Mouse (Mus musculus): Measurements from ENCODE around the gene Nek5.
"Not testable (repeated sequence)": the region's sequence is repeated elsewhere in the genome, so short reads cannot be mapped to it uniquely, and the experiment has no call there.

Gene Nek5

DNA sequence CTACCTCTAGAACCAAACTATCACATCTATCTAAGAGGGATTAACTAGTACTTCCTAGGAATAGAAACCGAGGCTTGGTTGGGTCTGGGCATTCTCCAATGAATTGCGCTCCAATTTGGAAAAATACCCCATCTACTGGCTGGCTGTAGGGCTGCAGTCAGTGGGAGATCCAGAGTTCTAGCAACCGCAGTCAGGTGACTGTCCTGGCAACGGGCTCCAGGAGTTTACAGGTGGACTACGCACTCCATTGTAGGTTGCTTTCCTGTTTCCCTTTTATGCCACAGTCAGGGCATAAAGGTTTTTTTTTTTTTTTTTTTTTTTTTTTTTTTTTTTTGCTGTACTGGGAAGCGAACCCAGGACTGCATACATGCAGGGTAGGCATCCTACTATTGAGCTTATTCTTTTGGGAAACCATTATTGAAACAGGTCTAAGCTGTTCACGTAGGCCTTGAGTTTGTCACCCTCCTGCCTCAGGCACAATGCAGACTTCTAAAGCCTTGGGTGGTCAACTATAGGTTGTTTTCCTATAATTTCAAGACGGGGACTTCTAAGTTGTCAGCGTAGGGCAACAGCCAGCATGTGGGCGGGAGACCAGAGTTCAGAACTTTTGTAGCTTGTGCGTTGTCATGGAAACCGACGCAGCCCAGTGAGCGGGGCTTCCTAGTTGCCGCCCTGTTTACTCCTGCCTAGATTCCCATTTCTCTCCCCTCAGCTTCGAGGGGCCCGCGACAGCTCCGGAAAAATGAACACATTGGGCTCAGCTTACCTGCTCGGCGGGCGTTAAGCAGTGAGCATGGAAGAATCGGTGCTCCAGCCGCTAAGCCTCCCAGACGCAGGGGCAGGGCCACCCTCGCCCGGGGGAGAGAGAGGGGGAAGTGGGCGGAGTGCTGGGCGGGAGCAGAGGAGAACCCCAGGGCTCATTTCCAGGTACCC, at the start of gene Nek5:
Nek5 (minus strand) TSS at position 834 of the 933 bp plus-strand sequence.
- peak; percentile 53 for DNase-seq (ENCODE audit: low read depth, low spot score)

DNA sequence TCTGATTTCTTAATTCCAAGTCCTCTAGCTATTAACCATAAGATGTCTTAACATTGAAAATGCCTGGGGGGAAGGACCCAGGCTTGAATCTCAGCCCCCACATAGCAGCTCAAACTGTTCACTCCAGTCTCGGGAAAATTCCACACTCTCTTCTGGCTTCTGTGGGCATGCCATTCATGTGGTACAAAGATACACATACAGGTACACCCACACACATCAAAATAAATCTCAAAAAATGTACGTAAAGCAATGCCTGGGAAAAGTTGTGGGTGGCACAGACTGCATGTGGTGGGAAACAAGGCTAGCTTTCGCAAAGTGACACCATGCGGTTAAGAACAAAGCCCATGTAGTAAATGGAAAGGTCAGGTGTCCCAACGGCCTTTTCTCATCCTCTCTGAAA, 44.3 kb upstream of the Nek5 start:
- DNase-seq (ENCODE audit: low read depth, low spot score) = no peak

DNA sequence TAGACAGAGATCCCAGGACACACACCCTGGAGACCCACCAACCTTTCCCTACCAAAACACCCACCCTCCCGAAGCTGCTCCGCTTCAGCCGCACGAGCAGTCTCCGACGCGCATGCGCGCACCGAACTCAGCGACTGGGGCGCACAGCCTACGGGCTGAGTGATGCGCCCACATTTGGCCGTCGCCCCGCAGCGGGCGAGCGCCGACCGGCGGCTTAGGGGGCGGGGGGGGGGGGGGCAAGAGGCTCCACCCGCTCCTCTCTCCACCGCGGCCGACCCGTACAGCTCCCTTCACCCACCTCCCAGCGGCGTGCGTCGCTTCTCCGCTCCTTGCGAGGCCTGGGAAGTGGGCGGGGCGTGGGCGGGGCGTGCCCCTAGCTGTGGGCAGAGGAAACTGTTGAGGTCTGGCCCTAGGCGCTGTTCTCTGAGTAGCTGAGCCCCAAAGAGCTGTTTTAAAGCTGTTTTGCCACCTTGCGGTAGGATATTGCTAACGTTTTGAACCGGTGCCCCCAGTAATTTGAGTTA, 41.3 kb upstream of the Nek5 start, which contains the start of gene Nek3:
Nek3 (minus strand) TSS at position 356 of the 524 bp plus-strand sequence.
- peak; percentile 95 for DNase-seq (ENCODE audit: low read depth, low spot score)

DNA sequence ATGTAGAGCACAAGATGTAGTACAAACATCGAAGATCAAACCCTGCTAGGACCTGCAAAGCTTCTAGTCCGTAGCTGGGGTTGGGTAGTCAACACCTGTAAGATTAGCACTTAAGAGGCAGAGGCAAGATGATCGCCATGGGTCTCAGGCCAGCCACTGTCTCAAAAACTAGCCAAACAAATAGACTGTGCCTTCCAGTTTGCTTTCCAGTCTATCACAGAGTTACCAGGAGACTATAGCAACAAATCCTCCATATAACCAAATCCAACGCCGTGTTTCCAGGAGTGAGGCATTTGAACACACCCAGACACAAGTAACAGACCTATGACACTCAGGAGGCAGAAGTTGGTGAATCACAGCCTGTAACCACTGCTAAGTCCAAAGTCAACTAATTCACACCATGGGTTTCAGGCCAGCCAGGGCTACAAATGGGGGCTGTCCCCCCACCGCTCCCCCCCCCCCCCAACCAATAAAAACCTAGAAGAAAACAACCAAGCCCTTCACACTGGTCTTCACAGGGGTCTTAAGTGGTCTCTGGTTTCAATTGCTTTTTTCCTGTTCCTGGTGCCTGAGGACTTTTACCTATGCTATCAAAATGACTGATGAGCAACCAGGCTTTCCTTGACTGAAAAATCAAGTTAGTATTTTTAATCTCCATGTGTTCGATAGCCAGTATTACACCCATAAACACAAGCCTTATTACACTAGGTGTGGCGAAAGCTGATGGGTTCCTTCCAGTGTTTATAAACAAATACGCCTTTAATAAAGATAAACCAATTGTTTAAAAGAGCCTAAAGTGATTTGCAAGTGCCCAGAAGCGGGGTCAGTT, 40.6 kb upstream of the Nek5 start:
- no peak for DNase-seq (ENCODE audit: low read depth, low spot score)

DNA sequence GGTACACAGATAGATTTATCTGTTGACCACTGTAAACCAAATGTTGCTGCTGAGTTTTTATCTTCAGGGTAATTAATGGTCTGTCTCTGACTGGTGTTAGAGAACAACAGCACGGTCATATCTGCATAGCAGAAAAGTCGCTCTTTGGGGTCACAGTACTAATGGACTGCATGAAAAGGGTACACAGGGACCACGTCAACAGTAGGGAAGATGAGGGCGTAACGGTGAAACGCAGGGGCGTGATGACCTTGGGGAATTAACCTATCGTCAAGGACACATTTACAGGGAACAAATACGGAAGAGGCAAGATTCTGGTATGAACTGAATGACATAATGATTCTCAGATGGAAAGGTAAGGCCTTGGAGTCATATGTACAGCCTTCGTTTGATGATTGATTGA, 39.6 kb upstream of the Nek5 start:
- no peak for DNase-seq (ENCODE audit: low read depth, low spot score)

DNA sequence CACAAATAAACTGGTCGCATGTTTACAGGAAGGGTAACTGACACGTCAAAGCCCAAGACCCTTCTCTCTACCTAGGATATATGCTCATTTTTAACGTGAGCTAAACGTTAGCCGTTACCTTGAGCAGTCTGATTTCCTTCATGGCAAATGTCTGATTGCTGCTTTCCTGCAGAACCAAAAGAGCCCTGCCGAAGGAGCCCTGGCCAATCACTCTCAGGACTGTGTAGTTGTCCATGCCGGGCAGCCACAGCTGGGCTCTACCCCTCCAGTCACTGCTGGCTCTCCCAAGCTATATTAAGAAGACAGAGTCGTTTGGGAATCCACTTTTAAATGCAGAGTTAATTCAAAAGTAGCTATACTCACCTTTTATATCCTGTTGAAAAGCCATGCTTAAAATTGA, 37.4 kb upstream of the Nek5 start:
- DNase-seq (ENCODE audit: low read depth, low spot score) = no peak

DNA sequence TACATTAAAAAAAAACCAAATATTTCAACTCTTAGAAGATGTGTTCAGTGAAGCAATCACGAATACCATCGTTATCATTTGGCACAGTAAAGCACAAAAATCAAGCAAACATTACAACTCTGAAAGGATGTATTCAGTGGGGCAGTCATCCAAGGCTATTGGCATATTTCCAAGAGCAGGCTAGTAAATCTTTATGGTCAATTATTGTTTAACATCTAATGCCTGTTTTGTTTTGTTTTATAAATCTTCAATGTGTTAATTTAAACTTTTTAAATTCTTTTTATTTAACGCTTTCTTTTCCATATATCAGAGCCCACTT, 25.5 kb upstream of the Nek5 start:
- DNase-seq (ENCODE audit: low read depth, low spot score) = no peak

DNA sequence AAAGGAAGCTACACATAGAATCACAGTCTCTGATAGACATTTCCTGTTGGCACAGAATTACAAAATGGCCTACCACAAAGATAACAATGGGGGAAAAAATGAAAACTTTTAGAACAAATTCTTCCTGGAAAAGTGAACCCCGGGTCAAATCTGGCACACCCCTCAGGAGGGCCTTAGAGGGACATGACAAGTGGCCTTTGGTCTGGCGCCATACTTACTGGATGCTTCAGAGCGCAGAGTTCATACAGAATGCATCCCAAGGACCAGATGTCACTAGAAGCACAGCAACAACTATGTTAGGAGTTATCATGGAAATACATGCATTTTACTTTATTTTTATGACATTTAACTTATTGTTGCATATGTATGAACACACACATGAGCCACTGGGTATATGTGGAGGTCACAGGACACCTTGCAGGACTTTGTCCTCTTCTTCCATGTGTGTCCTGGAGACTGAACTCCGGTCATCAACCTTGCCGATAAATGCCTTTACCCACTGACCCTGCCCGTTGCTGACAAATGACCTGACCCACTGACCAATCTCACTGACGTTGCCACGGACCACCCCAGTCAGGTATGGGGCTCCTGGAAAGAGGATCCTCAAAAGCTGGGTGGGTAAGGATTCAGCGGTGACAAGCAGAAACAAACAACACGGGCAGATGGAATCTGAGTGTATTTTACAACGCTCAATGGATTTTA, 24.9 kb upstream of the Nek5 start:
- no peak for DNase-seq (ENCODE audit: low read depth, low spot score)

DNA sequence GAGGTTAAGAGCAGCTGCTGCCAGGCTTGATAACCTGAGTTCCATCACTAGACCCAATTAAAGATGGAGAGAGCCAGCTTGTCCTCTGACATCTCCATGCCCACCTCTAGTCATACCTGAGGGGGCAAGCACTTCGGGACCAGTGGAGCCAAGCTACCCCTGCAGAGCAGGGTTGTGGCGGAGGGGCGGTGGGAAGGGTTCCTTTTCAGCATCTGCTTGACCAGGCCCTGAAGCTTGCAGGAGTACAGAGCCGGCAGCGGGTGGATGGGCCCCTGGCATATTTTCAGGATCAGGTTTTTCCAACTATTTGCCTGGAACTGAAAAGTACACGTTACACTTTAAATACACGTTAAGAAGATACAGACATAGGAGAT, 23.5 kb upstream of the Nek5 start:
- no peak for DNase-seq (ENCODE audit: low read depth, low spot score)

DNA sequence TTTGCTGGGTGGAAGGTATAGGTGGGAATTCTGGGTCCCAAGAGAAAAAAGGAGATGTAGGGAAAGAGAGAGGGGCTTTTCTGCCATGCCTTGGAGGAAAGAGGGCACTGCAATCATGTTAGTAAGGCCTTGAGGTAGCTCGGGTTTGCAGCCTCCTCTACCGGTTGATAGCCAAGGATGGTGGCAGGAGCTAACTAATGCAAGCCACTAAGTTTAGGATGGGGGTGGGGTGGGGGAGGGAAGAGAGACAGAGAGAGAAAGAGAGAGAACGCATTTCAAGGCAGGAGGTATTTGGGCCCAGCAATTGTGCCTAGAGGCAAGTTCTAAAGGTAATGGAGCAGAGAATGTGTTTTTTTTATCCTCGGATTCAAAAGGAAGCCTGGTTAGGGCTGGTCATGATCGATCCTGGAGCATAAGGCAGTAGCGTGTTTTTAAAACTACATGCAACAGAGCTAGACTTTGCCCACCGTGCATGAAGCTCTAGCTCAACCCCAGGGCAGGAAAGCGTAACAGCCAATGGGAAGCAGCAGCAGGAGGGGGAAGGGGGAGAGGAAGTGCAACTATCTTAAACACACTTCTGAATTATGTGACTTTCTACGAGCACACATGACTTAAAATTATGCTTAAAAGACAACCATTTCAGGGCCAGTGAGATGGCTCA, 23.0 kb upstream of the Nek5 start:
- DNase-seq (ENCODE audit: low read depth, low spot score) = no peak

DNA sequence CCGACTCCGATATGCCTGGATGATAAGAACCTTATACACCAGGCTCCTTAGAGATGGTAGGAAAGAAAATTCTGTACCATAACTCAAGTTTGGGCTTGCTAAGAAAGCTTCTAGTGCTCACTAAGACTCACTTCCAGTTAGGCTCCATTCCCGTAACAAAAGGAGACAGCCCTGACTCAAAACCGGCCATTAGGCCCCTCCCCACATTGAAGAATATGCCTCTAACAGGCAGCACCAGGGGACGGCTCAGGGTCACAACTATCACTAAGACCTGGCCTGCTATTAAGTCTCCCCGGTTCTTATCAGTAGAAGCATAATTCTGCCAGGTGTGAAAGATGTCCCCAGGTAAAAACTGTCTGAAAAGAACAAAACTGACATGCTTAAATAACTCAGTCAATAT, 21.0 kb upstream of the Nek5 start:
- no peak for DNase-seq (ENCODE audit: low read depth, low spot score)

DNA sequence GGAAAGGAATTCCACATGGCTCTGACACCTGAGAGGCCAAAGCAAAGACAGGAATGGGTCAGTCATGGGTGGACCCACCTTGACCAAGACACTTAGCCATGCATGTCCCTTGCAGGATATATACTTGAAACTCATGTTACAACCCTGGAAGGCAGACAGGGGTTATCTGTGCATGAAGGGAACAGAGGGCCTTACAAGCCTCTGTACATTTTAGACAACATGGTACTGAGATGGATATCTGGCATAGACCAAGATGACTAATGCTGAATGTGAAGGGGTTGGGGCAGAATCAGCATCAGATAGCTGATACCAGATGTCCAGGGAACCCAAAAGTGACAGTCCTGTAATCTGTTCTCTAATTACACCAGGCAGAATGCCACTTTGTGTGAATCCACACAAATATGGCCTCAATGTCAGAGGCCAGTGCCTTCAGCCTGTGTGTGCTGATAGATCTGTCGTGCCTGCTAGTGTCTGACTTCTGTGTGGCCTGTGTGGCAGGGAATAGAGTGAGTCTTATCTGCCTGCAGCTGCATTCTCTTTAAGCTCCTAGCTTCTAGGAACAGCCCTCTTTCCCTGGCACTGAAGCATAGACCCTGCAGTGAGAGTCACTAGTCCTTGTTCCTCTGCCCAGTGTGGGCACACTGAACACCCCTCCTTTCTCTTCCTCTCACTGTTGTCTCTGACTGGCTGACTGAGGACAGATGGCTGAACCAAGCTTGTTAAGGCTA, 19.1 kb upstream of the Nek5 start:
- no peak for DNase-seq (ENCODE audit: low read depth, low spot score)

DNA sequence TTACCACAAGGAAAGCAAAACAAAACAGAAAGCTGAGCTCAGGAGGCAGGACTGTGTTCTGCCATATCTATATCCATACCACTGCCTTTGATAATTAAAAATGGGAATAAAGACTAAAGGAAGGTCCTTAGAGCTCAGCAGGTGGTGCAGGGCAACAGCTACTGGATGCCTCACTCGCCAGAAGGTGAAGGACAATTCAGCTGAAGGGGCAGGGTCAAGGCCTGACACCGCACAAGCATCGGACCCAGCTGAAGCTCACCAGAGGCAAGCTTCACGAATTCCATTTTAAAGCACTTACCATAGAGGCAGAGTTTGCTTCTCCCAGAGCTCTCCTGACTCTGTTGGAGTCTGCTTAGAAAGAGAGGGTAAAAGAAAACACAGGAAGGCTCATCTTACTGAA, 17.7 kb upstream of the Nek5 start:
- DNase-seq (ENCODE audit: low read depth, low spot score) = no peak

DNA sequence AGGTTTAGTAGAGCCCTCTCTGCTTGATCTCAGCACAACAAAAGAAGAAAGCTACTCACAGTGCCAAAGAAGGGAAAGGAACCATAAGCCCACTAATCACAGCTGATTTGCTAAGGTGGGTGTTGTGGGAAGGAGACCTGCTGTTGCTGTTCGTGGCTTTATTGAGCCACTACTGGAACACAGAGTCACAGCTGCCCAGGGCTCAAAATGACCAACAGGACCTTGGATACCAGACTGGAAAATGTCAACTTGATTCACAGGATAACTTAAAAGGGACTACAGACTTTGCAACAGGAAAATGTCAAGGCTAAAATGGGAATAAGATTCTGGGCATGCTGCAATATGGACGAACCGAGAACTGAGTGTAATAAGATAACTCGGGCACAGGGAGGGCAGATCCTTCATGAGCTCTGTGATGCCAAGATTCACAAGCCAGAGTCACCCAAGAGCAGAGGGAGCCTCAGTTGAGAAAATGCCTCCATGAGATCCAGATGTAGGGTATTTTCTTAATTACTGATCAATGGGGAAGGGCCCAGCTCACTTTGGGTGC, 17.1 kb upstream of the Nek5 start:
- no peak for DNase-seq (ENCODE audit: low read depth, low spot score)

DNA sequence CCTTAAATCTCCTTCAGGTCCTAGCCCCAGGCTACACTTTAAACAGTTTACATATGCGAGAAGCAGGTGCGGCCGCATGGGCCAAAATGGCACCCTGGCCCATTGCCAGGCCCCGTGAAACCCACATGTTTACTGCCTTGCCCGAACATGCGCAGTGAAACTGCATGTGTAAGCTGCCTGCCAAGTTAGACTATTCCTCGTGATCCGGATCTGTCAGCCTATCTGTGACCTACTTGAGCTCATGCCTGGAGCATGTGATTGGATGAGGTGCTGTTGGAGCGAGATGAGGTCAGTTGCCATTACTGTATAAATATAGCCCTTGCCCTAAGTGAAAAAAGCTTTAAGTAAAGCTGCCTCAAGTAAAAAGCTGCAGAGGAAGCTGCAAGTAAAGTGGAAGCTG, 11.6 kb upstream of the Nek5 start:
- not testable (repeated sequence) for DNase-seq (ENCODE audit: low read depth, low spot score)

DNA sequence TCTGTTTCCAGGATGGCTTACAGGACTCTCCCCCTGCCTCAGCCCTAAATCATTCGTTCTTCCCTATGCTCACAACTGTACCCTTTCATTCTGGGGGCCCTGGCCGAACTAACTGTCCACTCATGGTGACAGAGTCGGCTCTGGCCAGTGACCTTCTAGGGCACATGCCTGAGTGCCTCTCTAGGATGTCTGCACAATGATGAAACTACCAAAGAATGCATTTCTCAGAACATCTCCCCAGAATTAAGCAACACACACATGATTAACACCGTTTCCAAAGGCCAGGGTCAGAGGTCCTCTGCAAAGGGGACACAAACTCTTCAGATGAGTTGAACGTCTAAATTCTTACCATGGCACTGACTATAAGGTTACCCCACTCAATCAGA, 9.9 kb upstream of the Nek5 start:
- no peak for DNase-seq (ENCODE audit: low read depth, low spot score)

DNA sequence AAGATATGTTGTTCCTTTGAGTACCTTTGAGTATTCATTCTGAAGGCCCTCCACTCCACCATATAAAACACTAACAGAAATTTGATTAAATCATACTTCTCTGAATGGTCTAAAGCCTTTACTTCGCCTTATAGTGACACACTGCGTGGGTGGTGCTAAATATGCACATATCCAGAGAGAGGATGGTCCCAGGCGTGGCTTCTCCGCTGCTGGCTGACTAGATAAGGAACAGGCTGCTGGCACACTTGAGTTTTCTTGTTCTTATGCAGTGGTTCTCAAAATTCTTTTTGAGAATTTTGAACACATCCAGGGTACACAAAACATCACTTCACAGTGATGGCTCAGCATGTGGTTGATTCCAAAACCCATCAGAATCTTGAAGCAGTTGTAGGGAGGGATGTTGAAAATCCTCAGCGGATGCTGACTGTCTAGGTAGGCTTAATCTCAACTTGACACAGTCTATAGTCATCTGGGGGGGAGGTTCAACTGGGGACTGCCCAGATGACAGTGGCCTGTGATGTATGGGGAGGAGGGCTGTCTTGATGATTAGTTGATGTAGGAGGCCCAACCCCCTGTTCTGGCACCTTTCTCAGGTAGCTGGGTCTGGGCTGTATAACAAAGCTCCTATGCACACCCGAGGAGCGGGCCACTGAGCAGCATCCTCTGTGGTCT, 9.4 kb upstream of the Nek5 start:
- no peak for DNase-seq (ENCODE audit: low read depth, low spot score)

DNA sequence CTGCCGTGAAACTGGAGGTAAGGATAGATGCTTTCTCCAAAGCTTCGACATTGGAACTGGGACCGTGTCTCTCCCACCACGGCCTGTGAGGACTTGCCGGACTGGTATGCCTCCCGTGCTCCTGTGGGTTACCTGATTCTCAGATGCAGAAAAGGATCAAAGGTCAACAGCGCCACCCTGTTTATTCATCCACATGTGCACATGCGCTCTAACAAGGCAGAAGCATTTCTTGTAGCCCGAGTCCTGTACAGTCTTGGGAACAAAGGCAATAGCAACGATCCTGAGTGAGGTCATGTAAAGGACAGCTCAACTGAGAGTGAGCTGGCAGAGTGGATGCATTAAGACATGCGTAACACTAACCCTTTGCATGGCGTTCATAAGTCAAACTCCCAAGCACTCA, 7.2 kb upstream of the Nek5 start:
- DNase-seq (ENCODE audit: low read depth, low spot score) = no peak

DNA sequence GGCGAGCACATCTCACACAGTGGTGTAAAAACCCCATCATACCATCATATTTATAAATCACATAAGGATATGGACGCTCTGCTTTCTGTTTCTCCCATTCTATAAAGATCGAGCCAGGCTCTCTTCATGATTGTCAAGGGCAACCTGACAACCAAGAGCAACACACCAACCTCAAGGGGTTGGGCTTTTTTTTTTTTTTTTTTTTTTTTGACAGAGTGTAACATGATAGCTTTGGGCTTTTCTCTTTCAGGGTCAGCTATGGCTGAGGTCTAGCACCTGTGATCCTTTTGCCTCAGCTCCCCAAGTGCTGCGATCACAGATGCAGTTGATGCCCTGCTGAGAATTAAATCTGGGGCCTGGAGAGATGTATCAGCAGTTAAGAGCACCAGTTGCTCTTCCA, 17.8 kb downstream of the Nek5 start:
- DNase-seq (ENCODE audit: low read depth, low spot score) = no peak

DNA sequence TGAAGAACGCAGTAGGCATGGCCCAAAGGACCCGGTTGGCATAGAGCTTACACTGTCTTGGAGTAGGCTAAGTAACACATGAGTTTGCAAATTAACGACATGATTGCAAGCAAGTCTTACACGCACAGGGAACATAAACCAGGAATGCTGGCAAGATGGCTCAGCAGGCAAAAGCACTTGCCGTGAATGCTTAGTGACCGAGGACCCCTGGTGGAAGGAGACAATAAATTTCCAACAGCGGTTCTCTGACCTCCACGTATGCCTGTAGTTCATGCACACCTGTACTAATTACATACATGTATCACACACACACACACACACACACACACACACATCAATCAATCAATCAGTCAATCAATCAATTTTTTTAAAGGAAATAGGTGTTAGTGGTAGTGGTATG, 33.3 kb downstream of the Nek5 start:
- DNase-seq (ENCODE audit: low read depth, low spot score) = peak; percentile 30
